Mouse (Mus musculus) heart, adult 2 months (tissue): ENCODE data around the gene Ehhadh. TPM values are rescaled to one million over a fixed set of nuclear protein-coding genes. Genes with fewer than 3 reads are reported as not detected.

Experiments
- DNase-seq, 2 experiments: peaks; one replicate each; pipeline ENCODE4 v3.0.0; 2021
- H3K27ac ChIP-seq: fragments of 200-600 bp; 2 replicates; pipeline ENCODE4 v1.8.1; 2022
- H3K27me3 ChIP-seq: fragments of 200-500 bp; 2 replicates; pipeline ENCODE4 v1.6.1; 2012; ENCODE audit warnings: mild to moderate bottlenecking, low read length, inconsistent platforms, mixed read lengths; ENCODE audit not compliant: control insufficient read depth, insufficient read depth
- H3K36me3 ChIP-seq: fragments of 200-500 bp; 2 replicates; pipeline ENCODE4 v1.6.1; 2012; ENCODE audit warnings: low read length, inconsistent platforms; ENCODE audit not compliant: control insufficient read depth, insufficient read depth
- H3K4me1 ChIP-seq: fragments of 200-500 bp; 2 replicates; pipeline ENCODE4 v1.6.1; 2011; ENCODE audit warnings: low read length; ENCODE audit not compliant: control insufficient read depth, insufficient read depth
- H3K4me3 ChIP-seq: fragments of 200-600 bp; 2 replicates; pipeline ENCODE4 v1.8.1; 2022
- H3K79me2 ChIP-seq: fragments of 200-500 bp; replicated peaks from 2 replicates; pipeline ENCODE4 v1.6.1; 2012; ENCODE audit warnings: mild to moderate bottlenecking, inconsistent platforms, low read length, moderate library complexity, mixed read lengths; ENCODE audit not compliant: control insufficient read depth, insufficient read depth
- H3K9ac ChIP-seq: fragments of 200-500 bp; 2 replicates; pipeline ENCODE4 v1.6.1; 2012; ENCODE audit warnings: low read depth, mild to moderate bottlenecking, control low read depth, inconsistent platforms, low read length, mixed read lengths
- CTCF ChIP-seq: fragments of 200-600 bp; IDR thresholded peaks from 2 replicates; pipeline ENCODE4 v1.8.1; 2022; ENCODE audit warnings: antibody characterized with exemption, mild to moderate bottlenecking, moderate library complexity
- EP300 ChIP-seq: fragments of 200-500 bp; IDR thresholded peaks from 2 replicates; pipeline ENCODE4 v1.6.1; 2011; ENCODE audit warnings: low read depth, low read length, control low read depth; ENCODE audit not compliant: insufficient read depth
- POLR2A ChIP-seq: fragments of 200-500 bp; IDR thresholded peaks from 2 replicates; pipeline ENCODE4 v1.6.1; 2011; ENCODE audit warnings: mild to moderate bottlenecking, low read depth, low read length, control low read depth; ENCODE audit not compliant: insufficient read depth
- WGBS: fragments of 180-500 bp; shearing (Covaris S2); methylation state at CpG from one replicate; pipeline ENCODE4 v1.1.7; 2018; 5-methylcytosine and 5-hydroxymethylcytosine counted together
- intact Hi-C: fragments of 180-260 bp; cut with DNase I; formaldehyde crosslinking; loops from one replicate; pipeline ENCODE4 v1.15.1; 2025
- polyA plus RNA-seq: library from polyadenylated mRNA; depleted of rRNA; stranded (reverse); fragments of >200 nt; gene quantifications from 2 replicates; pipeline ENCODE4 v1.2.3, GENCODE M21; 2012
- total RNA-seq, 2 experiments: library from RNA; stranded (reverse); gene quantifications; 2 replicates each; pipeline ENCODE4 v1.2.3; 2021

The Ehhadh gene
- total and polyA plus RNA-seq, 3 experiments, result 6.6 to 16.9 (median 13.6) TPM

DNA sequence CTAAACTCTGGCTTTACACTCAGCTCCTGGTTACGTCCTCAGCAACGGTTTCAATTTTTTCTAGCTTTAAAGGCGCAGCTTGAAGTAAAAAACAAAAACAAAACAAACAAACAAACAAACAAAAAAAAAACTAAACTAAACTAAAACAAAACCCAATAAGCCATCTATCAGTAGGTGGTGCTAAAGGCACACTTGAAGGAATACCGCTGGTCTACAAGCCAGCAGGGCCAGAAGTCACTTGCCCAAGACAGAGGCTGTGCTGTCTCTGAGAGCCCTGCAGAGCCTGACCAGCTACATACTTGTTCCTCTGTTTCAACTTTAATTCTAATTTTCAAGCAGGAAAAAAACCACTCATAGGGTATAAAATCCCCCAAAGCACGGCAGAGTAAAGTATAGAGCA, 17.9 kb downstream of the Ehhadh start:
- Histone ChIP-seq H3K27me3 (no peaks in the 10 kb centered on the region), H3K79me2 (no peaks in the 10 kb centered on the region), H3K4me1 (no peaks in the 10 kb centered on the region), H3K27ac (no peak overlapping the region), H3K4me3 (no peak overlapping the region), H3K36me3 (no peaks in the 10 kb centered on the region), H3K9ac (no peak overlapping the region)
- intact Hi-C loops, result loop anchor here (1.0 to 10.0 kb wide), 3 partner anchors 46 to 355 kb away; no protein-coding TSS in a partner anchor
- WGBS, result 82% methylated on average over 5 of the region's 5 CpGs
- no peak for DNase-seq
- TF ChIP-seq EP300, result no peak
- peak; percentile 73 for TF ChIP-seq CTCF
- TF ChIP-seq POLR2A, result no peak

DNA sequence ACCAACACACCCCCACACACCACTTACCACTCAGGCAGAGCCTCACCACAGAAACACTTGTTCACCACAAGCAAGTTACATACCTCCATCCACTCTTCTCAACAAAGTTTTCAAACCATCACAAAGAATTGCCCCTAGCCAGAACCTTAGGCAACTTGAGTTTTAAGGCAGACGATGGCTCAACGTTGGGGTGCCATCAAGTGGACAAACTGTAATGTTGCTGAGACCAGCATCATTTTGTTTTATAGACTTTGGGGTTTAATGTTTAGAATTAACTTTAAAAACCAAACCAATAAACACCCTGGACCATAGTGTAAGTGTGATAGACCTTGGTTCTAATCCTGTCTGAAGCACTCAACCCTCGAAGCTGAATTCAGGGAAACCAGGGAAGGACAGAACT, 19.4 kb downstream of the Ehhadh start:
- DNase-seq, result no peak
- Histone ChIP-seq H3K27ac (no peak overlapping the region), H3K9ac (no peak overlapping the region), H3K4me1 (no peaks in the 10 kb centered on the region), H3K79me2 (no peaks in the 10 kb centered on the region), H3K36me3 (no peaks in the 10 kb centered on the region), H3K27me3 (no peaks in the 10 kb centered on the region), H3K4me3 (no peak overlapping the region)
- WGBS, result 73% methylated on average over 3 of the region's 3 CpGs
- TF ChIP-seq POLR2A (no peak), CTCF (peak; percentile 59), EP300 (no peak)
- intact Hi-C loops, result loop anchor here (2.0 kb wide), 1 partner anchor 279 kb away; no protein-coding TSS in a partner anchor

DNA sequence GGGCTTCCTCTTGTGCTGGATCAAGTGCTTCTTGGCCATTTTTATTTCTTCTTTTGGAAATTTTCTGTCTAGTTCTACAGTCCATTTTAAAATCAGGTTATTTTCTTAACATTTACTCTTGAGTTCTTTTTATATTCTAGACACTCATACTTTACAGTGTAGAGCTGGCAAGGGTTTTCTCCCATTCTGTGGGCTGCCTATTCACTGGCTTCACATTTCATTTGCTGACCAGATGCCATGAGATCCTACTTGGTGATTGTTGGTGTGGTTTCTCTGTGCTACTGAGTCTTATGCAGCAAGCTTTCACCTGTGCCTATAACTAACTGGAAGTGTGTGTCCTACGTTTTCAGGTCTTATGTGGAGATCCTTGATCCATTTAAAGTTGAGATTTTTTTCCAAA, 29.2 kb downstream of the Ehhadh start:
- Histone ChIP-seq H3K79me2 (no peaks in the 10 kb centered on the region), H3K4me3 (no peak overlapping the region), H3K27me3 (no peaks in the 10 kb centered on the region), H3K4me1 (no peaks in the 10 kb centered on the region), H3K27ac (no peak overlapping the region), H3K36me3 (no peaks in the 10 kb centered on the region), H3K9ac (no peak overlapping the region)
- WGBS, result 72% methylated on average over 1 of the region's 1 CpGs
- no peak for TF ChIP-seq CTCF
- TF ChIP-seq POLR2A, result no peak
- TF ChIP-seq EP300, result no peak
- no peak for DNase-seq
- intact Hi-C loops, result no loop called here

- Histone ChIP-seq H3K36me3 (no peaks in the 10 kb centered on the region), H3K9ac (no peak overlapping the region), H3K27ac (peak overlapping the region; percentile 81), H3K4me3 (no peak overlapping the region), H3K27me3 (no peaks in the 10 kb centered on the region), H3K4me1 (peaks cover 3% of the 10 kb centered on the region; the same call in 1 of the 2 replicates), H3K79me2 (no peaks in the 10 kb centered on the region)
- 0 out of 2 replicates have a peak, but pooled peaks have one; percentile 24 for TF ChIP-seq POLR2A
- 0 out of 2 replicates have a peak, but pooled peaks have one; percentile 30 for TF ChIP-seq EP300
- no peak for TF ChIP-seq CTCF
- intact Hi-C loops, result loop anchor here (5.0 kb wide), 1 partner anchor 246 kb away; no protein-coding TSS in a partner anchor
- WGBS, result 57% methylated on average over 6 of the region's 6 CpGs
- peak in 1 of 2 experiments; percentile 28 for DNase-seq
Observed at GRCm38 (mm10) chr16:21743401-21743800, 44.2 kb downstream of the Ehhadh start.

DNA sequence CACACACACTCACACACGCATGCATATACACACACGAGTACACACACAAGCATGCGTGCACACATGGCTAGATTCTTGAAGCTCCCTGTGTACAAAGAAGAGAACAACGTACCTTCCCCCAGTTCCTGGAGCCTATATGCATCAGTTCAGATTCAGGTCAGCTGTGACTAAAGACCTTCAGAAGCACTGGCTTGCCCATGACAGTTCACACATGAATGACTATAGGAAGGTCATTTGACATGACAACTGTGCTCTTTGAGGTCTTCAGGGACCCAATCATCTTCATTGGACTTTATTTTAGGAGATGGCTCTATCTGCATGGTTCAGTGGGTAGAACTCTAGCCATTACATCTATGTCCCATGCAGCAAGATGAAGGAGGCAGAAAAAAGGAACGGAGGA, 44.7 kb downstream of the Ehhadh start:
- Histone ChIP-seq H3K9ac (no peak overlapping the region), H3K4me3 (no peak overlapping the region), H3K36me3 (no peaks in the 10 kb centered on the region), H3K27ac (peak overlapping the region; percentile 81), H3K79me2 (no peaks in the 10 kb centered on the region), H3K4me1 (peaks cover 3% of the 10 kb centered on the region; the same call in 1 of the 2 replicates), H3K27me3 (no peaks in the 10 kb centered on the region)
- 81% methylated on average over 5 of the region's 5 CpGs for WGBS
- DNase-seq, result no peak
- intact Hi-C loops, result loop anchor here (5.0 kb wide), 1 partner anchor 246 kb away; no protein-coding TSS in a partner anchor
- TF ChIP-seq EP300, result no peak
- TF ChIP-seq CTCF, result no peak
- TF ChIP-seq POLR2A, result no peak

GRCm38 (mm10) chr16:21742191-21742870, 45.3 kb downstream of the Ehhadh start:
- Histone ChIP-seq H3K27ac (peak overlapping the region; percentile 81), H3K36me3 (no peaks in the 10 kb centered on the region), H3K9ac (no peak overlapping the region), H3K4me3 (no peak overlapping the region), H3K79me2 (no peaks in the 10 kb centered on the region), H3K27me3 (no peaks in the 10 kb centered on the region), H3K4me1 (peaks cover 3% of the 10 kb centered on the region; the same call in 1 of the 2 replicates)
- no peak for DNase-seq
- 72% methylated on average over 5 of the region's 5 CpGs for WGBS
- TF ChIP-seq CTCF (no peak), POLR2A (no peak), EP300 (no peak)
- intact Hi-C loops, result loop anchor here (5.0 kb wide), 1 partner anchor 245 kb away; no protein-coding TSS in a partner anchor
